Mouse (Mus musculus) liver, embryonic 11.5 days (tissue): ENCODE measurements around the gene Cyp2a4. TPM values are rescaled to one million over a fixed set of nuclear protein-coding genes. Genes with fewer than 3 reads are reported as not detected.
"Not testable (repeated sequence)": the region's sequence is repeated elsewhere in the genome, so short reads cannot be mapped to it uniquely, and the experiment has no call there.

Experiments used
- ATAC-seq: fragments of 200-750 bp; cut with Nextera tagmentation; replicated peaks from 2 replicates; pipeline ENCODE4 v1.8.0; 2017; ENCODE audit warnings: moderate number of reproducible peaks, mild to moderate bottlenecking, moderate TSS enrichment, moderate library complexity; ENCODE audit not compliant: low FRiP score
- DNase-seq: peaks from one replicate; pipeline ENCODE4 v3.0.0-alpha.2; 2017; ENCODE audit warnings: low spot score
- H3K27ac ChIP-seq: fragments of 300-500 bp; sonication (generic); 2 replicates; pipeline ENCODE4 v1.5.1; 2014; ENCODE audit warnings: mild to moderate bottlenecking, low read depth, low read length, control low read depth
- H3K27me3 ChIP-seq: fragments of 300-500 bp; sonication (generic); replicated peaks from 2 replicates; pipeline ENCODE4 v1.6.1; 2014; ENCODE audit warnings: low read length, mixed read lengths; ENCODE audit not compliant: control insufficient read depth, insufficient read depth
- H3K36me3 ChIP-seq: fragments of 300-500 bp; sonication (generic); 2 replicates; pipeline ENCODE4 v1.6.1; 2014; ENCODE audit warnings: mild to moderate bottlenecking, low read length, moderate library complexity, mixed read lengths; ENCODE audit not compliant: control insufficient read depth, insufficient read depth
- H3K4me1 ChIP-seq: fragments of 300-500 bp; sonication (generic); replicated peaks from 2 replicates; pipeline ENCODE4 v1.6.1; 2014; ENCODE audit warnings: low read length, mixed read lengths; ENCODE audit not compliant: control insufficient read depth, insufficient read depth
- H3K4me2 ChIP-seq: fragments of 300-500 bp; sonication (generic); 2 replicates; pipeline ENCODE4 v1.6.1; 2014; ENCODE audit warnings: mild to moderate bottlenecking, control low read depth, moderate library complexity
- H3K4me3 ChIP-seq: fragments of 300-500 bp; sonication (generic); 2 replicates; pipeline ENCODE4 v1.5.1; 2014; ENCODE audit warnings: low read depth, low read length, control low read depth
- H3K9ac ChIP-seq: fragments of 300-500 bp; sonication (generic); 2 replicates; pipeline ENCODE4 v1.6.1; 2014; ENCODE audit warnings: low read depth, low read length, control low read depth
- H3K9me3 ChIP-seq: fragments of 300-500 bp; sonication (generic); 2 replicates; pipeline ENCODE4 v1.6.1; 2016; ENCODE audit warnings: low read length, inconsistent platforms, mixed read lengths; ENCODE audit not compliant: control insufficient read depth
- WGBS: fragments of 180-500 bp; shearing (Covaris S2); extraction: QIAGEN DNeasy Blood & Tissue Kit; methylation state at CpG from one replicate; pipeline ENCODE4 v1.1.7; 2014; 5-methylcytosine and 5-hydroxymethylcytosine counted together
- polyA plus RNA-seq: library from polyadenylated mRNA; unstranded; fragments of >200 nt; fragmentation: Nextera tagmentation; extraction: Ambion mirVana; gene quantifications from 2 replicates; pipeline ENCODE4 v1.2.1, GENCODE M21; 2014

The Cyp2a4 gene
- not detected in 2 replicates for polyA plus RNA-seq

DNA sequence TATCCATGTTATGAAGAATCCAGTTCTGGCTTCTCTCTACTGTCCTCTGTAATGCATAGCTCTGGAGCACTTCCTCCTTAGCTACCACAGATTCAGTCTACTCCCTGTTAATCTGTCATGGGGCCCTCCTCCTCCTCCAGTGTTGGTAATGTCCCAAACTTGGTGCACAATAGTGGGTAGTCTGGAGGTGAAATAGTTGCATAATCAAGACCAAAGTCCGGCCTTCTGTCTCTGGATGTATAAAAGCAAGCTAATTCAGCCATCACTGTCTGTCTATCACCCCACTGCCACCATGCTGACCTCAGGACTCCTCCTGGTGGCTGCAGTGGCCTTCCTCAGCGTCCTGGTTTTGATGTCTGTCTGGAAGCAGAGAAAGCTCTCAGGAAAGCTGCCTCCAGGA is at the start of gene Cyp2a4:
Gene Cyp2a4, plus strand, starts transcription at position 244 of the 400 bp plus-strand sequence.
- H3K36me3 ChIP-seq, H3K4me3 ChIP-seq, H3K9me3 ChIP-seq, H3K27ac ChIP-seq, H3K27me3 ChIP-seq, H3K4me1 ChIP-seq, H3K9ac ChIP-seq, ATAC-seq, DNase-seq, H3K4me2 ChIP-seq: not testable (repeated sequence)
- WGBS: 43% methylated on average over 2 of the region's 2 CpGs

DNA sequence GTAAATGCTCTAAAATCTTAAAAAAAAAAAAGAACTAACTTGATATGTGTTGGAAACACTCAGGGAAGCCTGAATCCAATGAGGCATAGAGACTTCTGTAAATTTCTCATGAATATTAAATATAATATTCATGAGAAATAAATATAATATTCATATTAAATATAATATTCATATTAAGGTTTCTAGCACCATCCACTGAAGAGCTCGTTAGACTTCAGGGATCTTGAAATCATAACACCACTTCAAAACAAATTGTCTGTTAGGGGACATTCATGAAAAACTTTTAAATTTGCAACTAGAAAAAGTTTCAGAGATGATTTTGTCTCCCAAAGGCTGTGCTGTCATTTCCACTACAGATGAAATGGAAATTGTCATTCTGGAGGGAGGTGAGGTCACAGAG is 46.9 kb upstream of the Cyp2a4 start, which contains the start of gene Vmn1r184:
Gene Vmn1r184, plus strand, starts transcription at position 301 of the 400 bp plus-strand sequence.
- not testable (repeated sequence) for H3K4me3 ChIP-seq, H3K4me2 ChIP-seq, H3K36me3 ChIP-seq, H3K9me3 ChIP-seq, H3K27me3 ChIP-seq, DNase-seq, H3K27ac ChIP-seq, ATAC-seq, H3K9ac ChIP-seq, H3K4me1 ChIP-seq
- 71% methylated on average over 1 of the region's 1 CpGs for WGBS

DNA sequence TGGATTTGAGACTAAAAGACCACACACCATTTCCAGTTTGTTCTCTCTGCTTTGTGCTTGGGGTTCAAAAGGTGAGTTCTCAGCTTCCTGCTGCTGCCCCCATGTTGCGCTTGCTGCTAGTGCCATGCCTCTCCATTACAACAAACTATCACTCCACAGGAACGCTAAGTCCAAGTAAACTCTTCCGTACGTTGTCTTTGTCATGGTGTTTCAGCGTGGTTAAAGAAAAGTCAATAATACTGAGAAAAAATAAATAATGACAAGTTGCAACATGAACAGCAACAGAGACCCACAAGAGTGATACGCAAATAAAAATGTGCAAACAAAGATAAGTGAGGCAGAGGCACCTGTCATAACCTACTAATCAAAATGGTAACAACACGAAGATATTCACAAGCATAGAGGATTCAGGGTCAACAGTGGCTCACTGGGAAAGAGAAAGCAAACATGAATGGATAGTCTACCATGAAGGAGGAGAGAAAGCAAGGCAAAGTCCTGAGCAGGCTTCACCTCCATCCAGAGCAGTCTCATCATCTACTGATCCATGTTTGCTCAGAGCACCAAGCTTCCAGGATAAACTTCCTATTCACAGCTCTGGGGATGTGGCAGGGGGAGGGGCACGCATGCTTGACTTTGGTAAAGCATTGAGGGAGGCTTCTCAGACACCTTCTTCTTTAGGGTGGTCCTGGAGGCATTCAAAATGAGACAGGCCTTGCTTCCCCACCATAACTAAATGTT is 3.4 kb upstream of the Cyp2a4 start:
- H3K9me3 ChIP-seq: not testable (repeated sequence)
- 77% methylated on average over 8 of the region's 8 CpGs for WGBS

DNA sequence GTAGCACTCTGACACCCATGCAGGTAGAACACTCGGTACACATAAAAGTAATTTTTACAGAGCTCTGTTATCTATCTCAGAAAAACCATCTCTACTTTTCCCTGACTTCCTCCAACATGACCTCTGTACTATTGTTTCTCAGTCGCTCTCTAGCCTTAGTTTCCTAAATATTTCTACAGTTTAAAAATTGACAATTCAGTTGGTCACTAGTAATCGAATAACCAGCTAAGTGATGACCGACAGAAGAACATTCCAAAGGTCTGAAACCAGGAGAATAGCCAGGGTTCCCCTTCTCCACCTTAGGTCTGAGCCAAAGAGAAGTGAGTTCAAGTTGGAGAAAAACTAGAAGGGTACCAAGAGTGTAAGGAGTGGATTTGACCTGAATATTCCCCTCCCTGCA is 4.8 kb downstream of the Cyp2a4 start:
- H3K4me3 ChIP-seq, H3K9me3 ChIP-seq, H3K9ac ChIP-seq, DNase-seq, H3K27ac ChIP-seq, H3K4me1 ChIP-seq, H3K36me3 ChIP-seq, H3K4me2 ChIP-seq, ATAC-seq, H3K27me3 ChIP-seq: not testable (repeated sequence)
- WGBS: 85% methylated on average over 4 of the region's 4 CpGs

More for the DNA sequence above, 3.4 kb upstream of the Cyp2a4 start:
- not testable (repeated sequence) for H3K27ac ChIP-seq, DNase-seq, ATAC-seq, H3K4me1 ChIP-seq, H3K4me2 ChIP-seq, H3K27me3 ChIP-seq, H3K9ac ChIP-seq, H3K36me3 ChIP-seq, H3K4me3 ChIP-seq

DNA sequence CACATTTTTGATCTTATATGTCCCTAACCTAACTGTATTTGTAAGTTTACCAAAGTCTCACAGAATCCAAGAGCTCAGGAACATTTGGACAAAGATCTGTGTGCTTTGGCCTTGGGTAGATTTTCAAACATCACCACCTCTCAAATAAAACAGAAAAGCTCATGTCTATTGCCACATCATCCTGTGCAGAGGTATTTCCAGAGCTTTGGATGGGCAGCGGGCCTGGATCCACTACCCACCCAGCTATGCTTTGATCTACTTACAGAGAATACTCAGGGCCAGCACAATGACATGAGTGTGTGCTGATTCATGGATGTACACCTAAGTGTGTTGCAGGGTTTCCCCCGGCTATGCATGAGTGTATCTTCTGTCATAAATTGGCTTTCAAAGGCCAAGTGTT is 8.2 kb downstream of the Cyp2a4 start:
- not testable (repeated sequence) for H3K4me2 ChIP-seq, H3K36me3 ChIP-seq, H3K27ac ChIP-seq, H3K4me3 ChIP-seq, H3K9ac ChIP-seq, DNase-seq, H3K4me1 ChIP-seq, H3K27me3 ChIP-seq, H3K9me3 ChIP-seq, ATAC-seq
- WGBS: 81% methylated on average over 2 of the region's 2 CpGs

DNA sequence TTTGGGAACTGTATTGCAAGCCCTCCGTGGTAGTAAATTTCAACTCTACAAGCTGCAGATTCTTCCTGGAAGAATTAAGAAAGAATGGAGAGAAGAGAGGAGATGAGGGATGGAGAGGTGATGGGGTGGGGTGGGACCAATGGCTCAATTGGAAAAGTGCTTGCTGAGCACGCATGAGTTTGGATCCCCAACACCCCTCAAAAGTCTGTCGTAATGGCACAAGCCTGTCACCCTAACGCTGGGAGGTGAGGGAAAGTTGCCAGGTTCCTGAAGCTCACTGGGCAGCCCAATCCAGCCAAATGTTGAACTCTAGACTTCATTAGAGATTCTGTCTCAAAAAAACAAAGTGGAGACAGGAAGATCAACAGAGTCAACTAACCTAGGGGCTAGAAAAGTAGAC is 8.8 kb downstream of the Cyp2a4 start:
- H3K36me3 ChIP-seq, H3K9ac ChIP-seq, DNase-seq, H3K4me3 ChIP-seq, H3K27me3 ChIP-seq, ATAC-seq, H3K4me2 ChIP-seq, H3K9me3 ChIP-seq, H3K4me1 ChIP-seq, H3K27ac ChIP-seq: not testable (repeated sequence)
- 68% methylated on average over 4 of the region's 4 CpGs for WGBS

DNA sequence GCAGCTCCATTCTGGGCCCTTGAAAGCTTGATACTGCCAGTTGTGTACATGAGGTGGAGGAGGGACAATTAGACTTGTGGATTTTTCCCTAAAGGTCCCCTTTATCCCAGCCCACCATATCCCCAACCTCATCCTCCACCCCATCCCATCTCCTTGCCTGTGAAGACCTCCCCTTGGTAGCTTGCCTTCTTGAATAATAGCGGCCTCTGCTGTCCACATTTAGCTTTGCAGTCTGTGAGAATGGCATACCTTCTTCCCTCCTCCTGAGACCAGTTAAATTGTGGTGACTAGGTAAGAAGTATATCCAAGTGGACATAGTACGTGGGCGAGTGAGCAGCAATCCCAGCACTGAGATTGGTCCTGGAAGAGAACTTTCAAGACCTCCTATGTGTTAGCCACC is 13.4 kb downstream of the Cyp2a4 start:
- H3K27ac ChIP-seq, ATAC-seq, H3K4me1 ChIP-seq, H3K9ac ChIP-seq, DNase-seq, H3K4me2 ChIP-seq, H3K4me3 ChIP-seq, H3K9me3 ChIP-seq, H3K27me3 ChIP-seq, H3K36me3 ChIP-seq: not testable (repeated sequence)
- 54% methylated on average over 3 of the region's 3 CpGs for WGBS

DNA sequence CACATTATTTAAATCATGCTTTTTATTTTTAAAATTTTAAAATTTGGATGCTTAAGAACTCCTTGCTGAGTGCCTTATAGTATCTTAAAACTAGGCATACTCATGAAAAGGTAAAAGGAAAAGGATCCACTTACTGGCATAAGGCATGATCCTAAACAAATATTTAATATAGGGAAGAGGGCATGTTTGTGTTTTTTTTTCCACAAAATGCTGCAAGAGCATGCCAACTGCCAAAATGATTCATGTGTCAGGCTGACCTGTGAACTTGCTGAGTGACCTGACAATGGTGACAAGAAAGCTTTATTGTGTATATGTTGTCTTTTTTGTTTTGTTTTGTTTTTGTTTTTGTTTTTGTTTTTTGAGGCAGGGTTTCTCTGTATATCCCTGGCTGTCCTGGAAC is 43.2 kb downstream of the Cyp2a4 start:
- not testable (repeated sequence) for H3K9me3 ChIP-seq, H3K27ac ChIP-seq, H3K27me3 ChIP-seq, DNase-seq, ATAC-seq, H3K9ac ChIP-seq, H3K4me3 ChIP-seq, H3K4me1 ChIP-seq, H3K36me3 ChIP-seq, H3K4me2 ChIP-seq

DNA sequence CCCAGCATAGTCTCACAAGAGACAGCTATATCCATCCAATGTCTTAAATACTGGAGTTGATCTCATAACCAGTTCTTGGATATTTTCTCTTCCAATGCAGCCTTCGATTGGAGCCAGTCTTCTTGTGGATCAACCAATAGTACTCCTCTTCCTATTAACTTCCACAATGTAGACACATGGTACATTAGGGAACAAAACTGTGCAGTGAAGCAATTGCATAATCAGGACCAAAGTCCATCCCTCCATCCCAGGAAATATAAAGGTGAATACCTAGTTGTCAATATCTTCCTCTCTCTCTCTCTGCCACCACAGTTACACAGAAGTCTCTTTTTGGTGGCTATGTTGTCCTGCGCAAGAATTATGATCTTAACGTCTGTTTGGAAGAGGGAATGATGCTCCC is 45.3 kb downstream of the Cyp2a4 start:
- not testable (repeated sequence) for ATAC-seq, H3K9me3 ChIP-seq, DNase-seq, H3K4me3 ChIP-seq, H3K4me1 ChIP-seq, H3K27me3 ChIP-seq, H3K4me2 ChIP-seq, H3K36me3 ChIP-seq, H3K9ac ChIP-seq, H3K27ac ChIP-seq
- WGBS: 78% methylated on average over 2 of the region's 3 CpGs
